Mouse (Mus musculus): ENCODE results near the gene 2410004B18Rik. TPM values are rescaled to one million over a fixed set of nuclear protein-coding genes. Genes with fewer than 3 reads are reported as not detected.

2410004B18Rik gene
- polyA plus RNA-seq, 1 experiment from 2014 or later: 50.4 TPM

DNA sequence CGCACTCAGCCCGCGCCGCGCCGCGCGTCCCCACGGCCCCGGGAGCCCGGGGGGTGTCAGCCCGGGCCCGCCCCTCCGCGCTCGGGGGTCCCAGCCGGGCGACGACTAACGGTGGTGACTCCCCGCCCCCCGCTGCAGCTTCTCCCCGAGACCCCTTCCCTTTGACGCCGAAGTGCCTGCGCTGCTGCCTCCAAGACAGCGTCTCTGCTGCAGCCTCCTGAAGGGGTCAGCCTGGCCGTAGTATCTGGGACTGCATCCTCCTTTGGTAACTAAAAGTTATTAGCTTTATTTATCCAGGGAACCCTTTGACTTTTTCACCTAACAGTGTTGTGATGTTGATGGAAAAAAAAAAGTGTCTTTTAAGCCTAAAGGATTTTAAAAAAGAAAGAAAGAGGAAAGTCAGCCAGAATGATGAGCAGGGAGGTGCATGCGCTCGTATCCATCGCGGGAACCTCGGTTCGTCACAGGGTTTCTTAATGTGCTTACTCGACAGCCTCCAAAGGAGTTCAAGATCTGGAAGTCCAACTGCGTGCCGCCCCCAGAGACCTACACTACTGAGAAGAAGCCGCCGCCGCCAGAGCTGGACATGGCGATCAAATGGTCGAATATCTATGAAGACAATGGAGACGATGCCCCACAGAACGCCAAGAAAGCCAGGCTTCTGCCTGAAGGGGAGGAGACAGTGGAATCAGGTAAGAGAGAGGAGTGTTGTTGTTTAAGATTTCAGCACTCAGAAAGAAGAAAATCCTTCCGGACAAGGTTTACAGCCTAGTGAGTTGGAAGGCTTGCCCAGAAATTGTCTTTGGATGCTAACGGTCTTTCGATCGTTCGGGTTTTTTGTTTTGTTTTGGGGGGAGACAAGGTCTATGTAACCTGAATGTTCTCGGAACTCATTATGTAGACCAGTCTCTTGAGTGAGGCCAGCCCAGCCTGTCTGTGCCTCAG lies 863 bp downstream of the 2410004B18Rik start:
- H3K4me3 ChIP-seq: peak overlapping the region; percentile 92
- 19% methylated on average over 47 of the region's 50 CpGs for WGBS
- peaks cover 16% of the 10 kb centered on the region for H3K4me1 ChIP-seq
- H3K27me3 ChIP-seq: no peaks in the 10 kb centered on the region
- no peak for ATAC-seq (ENCODE audit: insufficient number of reproducible peaks, insufficient read depth, low FRiP score, low TSS enrichment)
- peaks cover 28% of the 10 kb centered on the region for H3K36me3 ChIP-seq
- H3K9ac ChIP-seq: peak overlapping the region; percentile 94
- peak overlapping the region; percentile 72 for H3K4me2 ChIP-seq (replicated peaks)
- peak overlapping the region; percentile 66; the same call in 1 of the 2 replicates for H3K27ac ChIP-seq
- no peaks in the 10 kb centered on the region for H3K9me3 ChIP-seq

DNA sequence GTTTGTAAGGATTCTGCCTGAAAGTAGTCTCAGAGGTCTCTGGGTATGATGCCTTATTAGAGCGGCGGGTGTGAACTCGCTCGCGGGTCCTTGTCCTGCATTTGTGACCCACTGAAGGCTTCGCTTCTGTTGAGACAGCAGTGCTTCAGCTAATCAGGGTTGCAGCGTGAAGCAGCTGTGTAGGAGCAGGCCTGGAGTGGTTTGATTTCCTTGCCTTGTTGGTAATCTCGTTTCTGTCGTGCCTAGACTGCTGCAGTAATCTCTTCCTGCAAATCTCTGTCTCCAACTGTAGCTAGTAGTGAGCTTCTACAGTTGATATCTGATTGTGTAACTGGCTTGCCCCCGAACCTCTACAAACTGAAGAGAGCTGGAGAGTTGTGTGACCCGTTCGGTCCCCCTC lies 1.6 kb downstream of the 2410004B18Rik start:
- Histone ChIP-seq H3K4me2 (replicated peaks) (peak overlapping the region; percentile 72), H3K9me3 (no peaks in the 10 kb centered on the region), H3K9ac (peak overlapping the region; percentile 94; the same call in 1 of the 2 replicates), H3K27ac (no peak overlapping the region), H3K27me3 (no peaks in the 10 kb centered on the region), H3K4me3 (0 out of 2 replicates have a peak overlapping the region, but pooled peaks have one; percentile 92), H3K4me1 (peaks cover 16% of the 10 kb centered on the region), H3K36me3 (peaks cover 34% of the 10 kb centered on the region)
- 82% methylated on average over 12 of the region's 12 CpGs for WGBS
- no peak for ATAC-seq (ENCODE audit: insufficient number of reproducible peaks, insufficient read depth, low FRiP score, low TSS enrichment)

DNA sequence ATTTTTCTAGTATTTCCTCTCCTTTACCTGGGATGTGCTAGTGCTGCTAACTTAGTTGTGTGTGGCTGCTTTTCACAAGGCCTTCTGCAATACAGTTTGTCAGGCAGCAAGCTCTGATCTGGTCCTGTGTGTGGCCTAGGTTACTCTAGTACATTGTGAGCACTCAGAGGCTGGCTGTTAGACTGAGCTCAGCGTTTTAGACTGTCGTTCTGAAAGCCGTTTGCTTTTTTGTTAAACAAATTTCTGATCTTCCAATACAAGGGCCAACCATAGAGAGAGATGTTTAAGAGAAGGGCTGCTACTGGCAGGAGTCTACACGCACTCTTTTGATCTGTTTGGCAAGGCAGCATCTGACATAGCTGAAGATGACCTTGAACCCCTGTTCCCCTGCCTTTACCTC lies 2.2 kb downstream of the 2410004B18Rik start:
- no peaks in the 10 kb centered on the region for H3K27me3 ChIP-seq
- WGBS: 87% methylated on average over 4 of the region's 4 CpGs
- H3K4me1 ChIP-seq: peaks cover 16% of the 10 kb centered on the region
- peak overlapping the region; percentile 72; the same call in 1 of the 2 replicates for H3K4me2 ChIP-seq (replicated peaks)
- H3K27ac ChIP-seq: no peak overlapping the region
- no peak for ATAC-seq (ENCODE audit: insufficient number of reproducible peaks, insufficient read depth, low FRiP score, low TSS enrichment)
- peaks cover 35% of the 10 kb centered on the region for H3K36me3 ChIP-seq
- peak overlapping the region; percentile 27; the same call in 1 of the 2 replicates for H3K9ac ChIP-seq
- H3K9me3 ChIP-seq: no peaks in the 10 kb centered on the region
- no peak overlapping the region for H3K4me3 ChIP-seq

DNA sequence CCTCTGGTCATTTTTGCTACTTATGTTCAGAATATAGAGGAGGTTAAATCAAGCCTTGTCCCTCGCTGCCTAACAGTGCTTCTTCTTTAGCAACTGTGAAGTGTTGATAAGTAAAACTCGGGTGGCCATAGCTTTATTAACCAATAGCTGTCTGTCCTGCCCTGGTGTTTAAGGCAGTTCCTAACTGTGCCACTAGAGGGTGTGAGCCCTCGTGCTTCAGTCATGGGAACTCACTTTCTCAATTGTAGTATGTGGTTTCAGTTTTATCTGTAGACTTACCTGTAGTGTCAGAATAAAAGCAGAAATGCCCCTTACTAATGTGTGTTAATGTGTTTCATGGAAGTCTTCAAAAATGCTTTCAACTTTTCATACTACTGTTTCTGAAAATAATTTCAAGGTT lies 4.2 kb downstream of the 2410004B18Rik start:
- H3K9me3 ChIP-seq: no peaks in the 10 kb centered on the region
- no peak for ATAC-seq (ENCODE audit: insufficient number of reproducible peaks, insufficient read depth, low FRiP score, low TSS enrichment)
- WGBS: 15% methylated on average over 3 of the region's 3 CpGs
- peaks cover 42% of the 10 kb centered on the region for H3K36me3 ChIP-seq
- no peak overlapping the region for H3K4me3 ChIP-seq
- H3K27me3 ChIP-seq: no peaks in the 10 kb centered on the region
- H3K27ac ChIP-seq: no peak overlapping the region
- peaks cover 16% of the 10 kb centered on the region for H3K4me1 ChIP-seq
- no peak overlapping the region for H3K9ac ChIP-seq
- H3K4me2 ChIP-seq (replicated peaks): no peak overlapping the region

DNA sequence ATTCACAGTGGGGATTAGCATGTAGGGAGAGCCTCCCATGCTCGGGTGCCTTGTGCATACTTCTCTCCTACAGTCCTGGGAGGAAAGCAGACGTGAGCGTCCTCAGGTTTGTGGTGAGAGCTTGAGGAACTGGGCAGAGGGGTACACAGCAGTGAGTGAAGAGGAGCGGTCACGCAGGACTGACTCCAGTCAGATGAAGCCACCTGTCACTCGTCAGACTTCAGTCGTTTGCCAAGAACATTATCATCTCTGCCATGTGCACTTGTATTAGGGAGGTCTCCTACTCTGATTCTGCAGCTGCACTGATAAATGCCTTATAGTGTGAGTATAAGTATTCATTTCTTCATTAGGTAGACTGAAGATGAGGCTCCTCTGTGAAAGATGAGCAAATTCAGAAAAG lies 6.5 kb downstream of the 2410004B18Rik start:
- ATAC-seq (ENCODE audit: insufficient number of reproducible peaks, insufficient read depth, low FRiP score, low TSS enrichment): no peak
- no peak overlapping the region for H3K27ac ChIP-seq
- no peak overlapping the region for H3K9ac ChIP-seq
- no peaks in the 10 kb centered on the region for H3K27me3 ChIP-seq
- H3K4me2 ChIP-seq (replicated peaks): no peak overlapping the region
- 88% methylated on average over 7 of the region's 7 CpGs for WGBS
- H3K4me1 ChIP-seq: peaks cover 8% of the 10 kb centered on the region
- no peak overlapping the region for H3K4me3 ChIP-seq
- H3K9me3 ChIP-seq: no peaks in the 10 kb centered on the region
- peaks cover 42% of the 10 kb centered on the region for H3K36me3 ChIP-seq

DNA sequence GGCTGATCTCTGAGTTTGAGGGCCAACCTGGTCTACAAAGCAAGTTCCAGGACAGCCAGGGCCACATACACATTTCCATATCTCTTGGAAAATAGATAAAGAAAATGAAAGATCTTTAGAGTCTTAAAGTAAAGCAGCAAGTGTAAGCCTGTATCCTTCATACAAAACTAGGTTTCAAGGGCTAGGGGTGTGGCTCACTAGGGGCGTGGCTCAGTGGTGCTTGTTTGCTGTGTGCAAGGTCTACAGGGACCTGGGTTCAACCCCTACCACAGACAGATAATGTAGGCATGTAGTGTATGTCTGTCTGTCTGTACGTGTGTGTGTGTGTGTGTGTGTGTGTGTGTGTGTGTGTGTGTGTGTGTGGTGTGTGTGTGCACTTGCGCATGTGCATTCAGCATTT lies 8.1 kb downstream of the 2410004B18Rik start:
- H3K9ac ChIP-seq: no peak overlapping the region
- 79% methylated on average over 3 of the region's 3 CpGs for WGBS
- ATAC-seq (ENCODE audit: insufficient number of reproducible peaks, insufficient read depth, low FRiP score, low TSS enrichment): no peak
- H3K4me1 ChIP-seq: peaks cover 7% of the 10 kb centered on the region
- H3K4me3 ChIP-seq: no peak overlapping the region
- H3K36me3 ChIP-seq: peaks cover 36% of the 10 kb centered on the region
- H3K27ac ChIP-seq: no peak overlapping the region
- no peaks in the 10 kb centered on the region for H3K27me3 ChIP-seq
- no peaks in the 10 kb centered on the region for H3K9me3 ChIP-seq
- H3K4me2 ChIP-seq (replicated peaks): no peak overlapping the region

DNA sequence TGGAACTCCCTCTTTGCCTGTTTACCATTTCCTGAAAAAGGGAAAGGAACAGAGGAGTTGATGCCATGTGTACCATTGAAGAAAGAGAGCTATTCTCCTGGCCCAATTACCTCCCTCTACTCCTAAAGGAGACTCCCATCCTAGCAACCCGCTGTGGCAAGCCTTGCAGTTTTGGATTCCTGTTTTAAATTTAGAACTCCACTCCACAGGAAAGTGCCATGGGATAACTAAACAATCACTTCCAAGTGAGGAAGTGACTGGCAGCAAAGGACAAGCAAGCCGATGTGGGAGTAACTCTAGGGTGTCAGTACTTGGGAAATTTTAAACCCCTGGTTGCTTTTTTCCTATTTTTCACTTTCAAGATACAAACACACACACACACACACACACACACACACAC lies 8.8 kb downstream of the 2410004B18Rik start:
- Histone ChIP-seq H3K9me3 (no peaks in the 10 kb centered on the region), H3K27me3 (no peaks in the 10 kb centered on the region), H3K4me3 (no peak overlapping the region), H3K4me2 (replicated peaks) (no peak overlapping the region), H3K36me3 (peaks cover 29% of the 10 kb centered on the region), H3K4me1 (peaks cover 7% of the 10 kb centered on the region), H3K27ac (no peak overlapping the region), H3K9ac (no peak overlapping the region)
- WGBS: 41% methylated on average over 2 of the region's 2 CpGs
- no peak for ATAC-seq (ENCODE audit: insufficient number of reproducible peaks, insufficient read depth, low FRiP score, low TSS enrichment)

DNA sequence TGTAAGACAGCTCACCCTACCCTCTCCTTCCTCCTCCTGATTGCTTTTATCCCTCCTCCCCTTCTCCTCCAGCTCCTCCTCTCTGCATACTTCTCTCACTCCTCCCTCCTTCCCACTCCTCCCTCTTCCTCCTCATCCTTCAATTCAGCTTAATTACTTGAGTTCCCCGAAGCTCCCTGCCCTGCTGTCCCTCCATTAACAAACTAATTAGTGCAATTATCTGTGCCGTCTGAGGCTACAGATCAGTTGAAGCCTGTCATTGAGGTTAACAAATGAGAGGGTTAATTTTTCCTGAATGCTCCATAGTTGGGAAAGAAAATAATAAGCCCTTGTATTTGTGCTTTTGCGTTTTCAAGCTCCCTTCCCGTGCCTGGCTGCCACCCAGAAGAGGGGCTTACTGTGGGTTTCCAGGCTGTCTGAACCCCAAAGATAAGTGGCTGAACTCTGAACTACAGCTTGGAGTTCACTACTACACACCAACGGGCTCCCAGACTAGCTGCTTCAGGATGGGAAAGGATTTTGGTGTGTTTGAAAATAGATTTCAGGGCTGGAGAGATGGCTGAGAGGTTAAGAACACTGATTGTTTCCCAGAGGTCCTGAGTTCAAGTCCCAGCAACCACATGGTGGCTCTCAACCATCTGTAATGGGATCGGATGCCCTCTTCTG lies 9.9 kb downstream of the 2410004B18Rik start:
- H3K9ac ChIP-seq: no peak overlapping the region
- no peak for ATAC-seq (ENCODE audit: insufficient number of reproducible peaks, insufficient read depth, low FRiP score, low TSS enrichment)
- no peak overlapping the region for H3K4me3 ChIP-seq
- H3K4me2 ChIP-seq (replicated peaks): no peak overlapping the region
- peaks cover 7% of the 10 kb centered on the region for H3K4me1 ChIP-seq
- H3K27me3 ChIP-seq: no peaks in the 10 kb centered on the region
- no peaks in the 10 kb centered on the region for H3K9me3 ChIP-seq
- no peak overlapping the region for H3K27ac ChIP-seq
- peaks cover 26% of the 10 kb centered on the region for H3K36me3 ChIP-seq
- 26% methylated on average over 6 of the region's 6 CpGs for WGBS

DNA sequence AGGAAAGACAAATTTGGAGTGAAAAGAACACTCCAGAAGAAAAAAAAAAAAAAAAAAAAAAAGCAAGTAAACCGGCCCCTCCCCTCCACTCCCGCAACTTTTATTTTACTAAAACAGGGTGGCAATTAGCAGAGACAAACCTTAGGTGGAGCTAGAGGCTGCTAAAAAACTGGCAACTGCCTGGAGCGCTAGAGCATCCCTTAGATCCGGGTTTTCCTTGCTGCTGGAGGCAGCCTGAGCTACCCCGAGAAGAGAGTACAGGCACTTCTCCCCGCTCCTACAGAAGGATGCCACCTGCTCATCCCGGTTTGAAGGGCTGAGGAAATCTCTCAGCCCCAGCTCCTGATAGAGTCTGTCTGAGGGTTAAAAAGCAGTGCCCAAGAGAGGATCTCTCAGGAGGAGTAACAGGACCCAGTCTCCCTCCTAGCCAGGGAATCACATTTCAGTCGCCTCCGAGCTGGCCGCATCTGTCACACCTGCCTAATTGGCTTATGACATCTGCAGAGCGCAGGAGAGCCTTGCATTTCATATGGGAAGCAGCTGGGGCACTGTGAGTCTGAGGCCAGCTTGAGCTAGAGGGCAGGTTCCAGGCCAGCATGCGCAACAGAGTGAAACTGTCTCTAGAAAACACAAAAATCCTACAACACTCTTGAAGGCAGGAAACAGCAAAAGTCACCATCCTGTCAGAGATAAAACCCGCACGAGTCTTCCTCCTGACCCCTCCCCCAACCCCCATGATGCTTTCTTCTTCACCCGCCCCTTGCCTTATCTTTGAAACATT lies 12.4 kb downstream of the 2410004B18Rik start:
- Histone ChIP-seq H3K4me3 (0 out of 2 replicates have a peak overlapping the region, but pooled peaks have one; percentile 18), H3K27ac (no peak overlapping the region), H3K4me2 (replicated peaks) (peak overlapping the region; percentile 42), H3K9me3 (no peaks in the 10 kb centered on the region), H3K4me1 (peaks cover 7% of the 10 kb centered on the region), H3K27me3 (no peaks in the 10 kb centered on the region), H3K36me3 (peaks cover 4% of the 10 kb centered on the region; the same call in 1 of the 2 replicates), H3K9ac (no peak overlapping the region)
- peak; percentile 70 for ATAC-seq (ENCODE audit: insufficient number of reproducible peaks, insufficient read depth, low FRiP score, low TSS enrichment)
- 6% methylated on average over 15 of the region's 15 CpGs for WGBS

DNA sequence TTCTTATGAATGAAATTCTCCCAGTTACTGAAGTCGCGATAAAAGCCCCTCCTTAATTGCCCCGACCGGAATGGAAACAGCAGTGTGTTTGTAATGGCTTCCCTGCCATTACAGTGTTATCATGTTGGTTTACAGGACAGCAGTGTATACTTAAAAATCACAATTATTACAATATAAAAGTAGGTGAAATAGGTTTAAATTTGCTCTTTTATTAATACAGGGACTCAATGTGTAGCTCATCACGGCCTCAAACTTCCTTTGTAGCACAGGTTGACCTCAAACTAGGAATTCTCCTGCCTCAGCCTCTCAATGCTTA lies 13.0 kb downstream of the 2410004B18Rik start:
- no peak for ATAC-seq (ENCODE audit: insufficient number of reproducible peaks, insufficient read depth, low FRiP score, low TSS enrichment)
- 47% methylated on average over 5 of the region's 5 CpGs for WGBS

More for the DNA sequence above, 13.0 kb downstream of the 2410004B18Rik start:
- 0 out of 2 replicates have a peak, but pooled peaks cover under 1% of the 10 kb centered on the region for H3K36me3 ChIP-seq
- H3K4me2 ChIP-seq (replicated peaks): peak overlapping the region; percentile 42; the same call in 1 of the 2 replicates
- no peaks in the 10 kb centered on the region for H3K27me3 ChIP-seq
- H3K4me3 ChIP-seq: no peak overlapping the region
- H3K27ac ChIP-seq: no peak overlapping the region
- peaks cover 7% of the 10 kb centered on the region for H3K4me1 ChIP-seq
- no peak overlapping the region for H3K9ac ChIP-seq
- H3K9me3 ChIP-seq: no peaks in the 10 kb centered on the region
